ENCODE assay signal across 21 mouse cellular contexts in genomic region chr1:103621984-103622383, GRCm38 (mm10).
DNase-seq lines count a peak whose midpoint lies in the region; ATAC-seq lines count a peak whose summit lies in the region.
"Had no signal": no experiment of that assay in that cellular context is flagged by ENCODE, and none has a peak within 500 bp of the region (broad histone marks: within the 10 kb centered on the region; RNA-seq: fewer than 3 reads in every experiment).

No protein-coding gene starts in this region.

- H3K9ac ChIP-seq in neural tube, embryonic 13.5 days, result no peak overlapping the region
- H3K9ac ChIP-seq in neural tube, embryonic 14.5 days (replicated peaks; ENCODE audit: low read depth, low read length), result no peak overlapping the region
- no peak overlapping the region for H3K9ac ChIP-seq in neural tube, embryonic 15.5 days (replicated peaks)
- no peak overlapping the region for H3K9ac ChIP-seq in forebrain, embryonic 11.5 days (ENCODE audit: low read length)
- H3K9ac ChIP-seq in heart, embryonic 12.5 days, result no peak overlapping the region

- DNase-seq in neural tube, embryonic 10.5 days (ENCODE audit: extremely low spot score, low spot score), result no peak
- no peak for DNase-seq in forebrain, embryonic 11.5 days (ENCODE audit: low spot score)
- DNase-seq: adrenal gland, adult 2 months; adrenal gland, adult 8-10 months; adrenal gland, postnatal 10 days; adrenal gland, postnatal 14 days; adrenal gland, postnatal 25 days; adrenal gland, postnatal 36 days; B cell, adult 2 months; cerebellum, adult 11 months; cerebellum, adult 11-12 months; cerebellum, adult 18-20 months had no signal

- no peak overlapping the region for H3K27ac ChIP-seq in neural tube, embryonic 13.5 days (replicated peaks)
- no peak overlapping the region for H3K27ac ChIP-seq in neural tube, embryonic 14.5 days (ENCODE audit: low read depth, low read length)
- no peak overlapping the region; the same call in 1 of the 2 replicates for H3K27ac ChIP-seq in neural tube, embryonic 15.5 days (replicated peaks)
- H3K27ac ChIP-seq in forebrain, embryonic 11.5 days (ENCODE audit: low read depth, low read length), result no peak overlapping the region
- no peak overlapping the region for H3K27ac ChIP-seq in heart, embryonic 12.5 days (ENCODE audit: poor library complexity, severe bottlenecking)

- H3K36me3 ChIP-seq in neural tube, embryonic 13.5 days, result no peaks in the 10 kb centered on the region
- no peaks in the 10 kb centered on the region for H3K36me3 ChIP-seq in neural tube, embryonic 14.5 days (ENCODE audit: control insufficient read depth, insufficient read depth, low read length)
- no peaks in the 10 kb centered on the region for H3K36me3 ChIP-seq in neural tube, embryonic 15.5 days
- H3K36me3 ChIP-seq in forebrain, embryonic 11.5 days (ENCODE audit: control insufficient read depth, insufficient read depth, low read length), result no peaks in the 10 kb centered on the region
- no peaks in the 10 kb centered on the region for H3K36me3 ChIP-seq in heart, embryonic 12.5 days
- H3K36me3 ChIP-seq: G1E had no signal

- no peak overlapping the region for H3K4me2 ChIP-seq in neural tube, embryonic 13.5 days
- no peak overlapping the region for H3K4me2 ChIP-seq in neural tube, embryonic 14.5 days (ENCODE audit: low read depth, low read length)
- H3K4me2 ChIP-seq in neural tube, embryonic 15.5 days, result no peak overlapping the region
- H3K4me2 ChIP-seq in forebrain, embryonic 11.5 days (ENCODE audit: low read depth, low read length, severe bottlenecking), result no peak overlapping the region
- no peak overlapping the region for H3K4me2 ChIP-seq in heart, embryonic 12.5 days

- peak; percentile 53; the same call in 1 of the 2 replicates for ATAC-seq in neural tube, embryonic 13.5 days (ENCODE audit: low read depth)
- peak; percentile 82 for ATAC-seq in neural tube, embryonic 14.5 days (ENCODE audit: low read depth)
- peak; percentile 17; the same call in 1 of the 2 replicates for ATAC-seq in neural tube, embryonic 15.5 days (ENCODE audit: low FRiP score)
- no peak for ATAC-seq in forebrain, embryonic 11.5 days (replicated peaks; ENCODE audit: low FRiP score)
- ATAC-seq in heart, embryonic 12.5 days (ENCODE audit: insufficient number of reproducible peaks, low FRiP score), result no peak
- ATAC-seq: activated CD4-positive, CD25-positive, alpha-beta regulatory T cell, adult 4 months; CD4-positive, CD25-positive, alpha-beta regulatory T cell, adult 4 months; Patski had no signal

- WGBS in neural tube, embryonic 13.5 days, result 53% methylated on average over 2 of the region's 2 CpGs
- 42% methylated on average over 2 of the region's 2 CpGs for WGBS in neural tube, embryonic 14.5 days
- WGBS in neural tube, embryonic 15.5 days, result 38% methylated on average over 2 of the region's 2 CpGs
- WGBS in forebrain, embryonic 11.5 days, result 69% methylated on average over 2 of the region's 2 CpGs
- WGBS in heart, embryonic 12.5 days, result 53% methylated on average over 2 of the region's 2 CpGs

- H3K4me1 ChIP-seq in neural tube, embryonic 13.5 days (replicated peaks), result no peaks in the 10 kb centered on the region
- H3K4me1 ChIP-seq in neural tube, embryonic 14.5 days (ENCODE audit: control insufficient read depth, insufficient read depth, low read length), result no peaks in the 10 kb centered on the region
- H3K4me1 ChIP-seq in neural tube, embryonic 15.5 days, result no peaks in the 10 kb centered on the region
- no peaks in the 10 kb centered on the region for H3K4me1 ChIP-seq in forebrain, embryonic 11.5 days (replicated peaks; ENCODE audit: control insufficient read depth, insufficient read depth, low read length)
- H3K4me1 ChIP-seq in heart, embryonic 12.5 days (replicated peaks), result no peaks in the 10 kb centered on the region

- no peaks in the 10 kb centered on the region for H3K9me3 ChIP-seq in neural tube, embryonic 13.5 days
- H3K9me3 ChIP-seq in neural tube, embryonic 14.5 days (ENCODE audit: control insufficient read depth, low read length), result no peaks in the 10 kb centered on the region
- no peaks in the 10 kb centered on the region for H3K9me3 ChIP-seq in neural tube, embryonic 15.5 days (replicated peaks)
- H3K9me3 ChIP-seq in forebrain, embryonic 11.5 days (ENCODE audit: control insufficient read depth, low read length), result no peaks in the 10 kb centered on the region
- no peaks in the 10 kb centered on the region for H3K9me3 ChIP-seq in heart, embryonic 12.5 days (replicated peaks)
- H3K9me3 ChIP-seq: G1E had no signal

- no peak overlapping the region for H3K4me3 ChIP-seq in neural tube, embryonic 13.5 days
- no peak overlapping the region for H3K4me3 ChIP-seq in neural tube, embryonic 14.5 days (ENCODE audit: low read depth, low read length)
- H3K4me3 ChIP-seq in neural tube, embryonic 15.5 days (replicated peaks), result no peak overlapping the region
- H3K4me3 ChIP-seq in forebrain, embryonic 11.5 days (ENCODE audit: low read depth, low read length), result no peak overlapping the region
- no peak overlapping the region for H3K4me3 ChIP-seq in heart, embryonic 12.5 days

- no peaks in the 10 kb centered on the region for H3K27me3 ChIP-seq in neural tube, embryonic 13.5 days
- no peaks in the 10 kb centered on the region for H3K27me3 ChIP-seq in neural tube, embryonic 14.5 days (ENCODE audit: control insufficient read depth, insufficient read depth, low read length)
- H3K27me3 ChIP-seq in neural tube, embryonic 15.5 days (replicated peaks), result no peaks in the 10 kb centered on the region
- no peaks in the 10 kb centered on the region for H3K27me3 ChIP-seq in forebrain, embryonic 11.5 days (ENCODE audit: control insufficient read depth, insufficient read depth, low read length)
- no peaks in the 10 kb centered on the region for H3K27me3 ChIP-seq in heart, embryonic 12.5 days (replicated peaks)
- H3K27me3 ChIP-seq: CH12.LX, Patski had no signal

Comparison
In these comparisons a context has a peak if more than half of its experiments do, and no peak if none do; other contexts are left out.
1. ATAC-seq: peak in neural tube, embryonic 13.5 days (single experiment), neural tube, embryonic 14.5 days (single experiment) and neural tube, embryonic 15.5 days (single experiment); none in forebrain, embryonic 11.5 days (single experiment) and heart, embryonic 12.5 days (single experiment).